Mouse (Mus musculus) MEL-GATA-1-ER (cell line): Measurements from ENCODE around the gene Emc1.

Experiments
- DNase-seq: peaks from one replicate; pipeline ENCODE4 v3.0.0-alpha.2; 2012; ENCODE audit warnings: low read depth; ENCODE audit errors: extremely low read depth

Emc1 gene

DNA sequence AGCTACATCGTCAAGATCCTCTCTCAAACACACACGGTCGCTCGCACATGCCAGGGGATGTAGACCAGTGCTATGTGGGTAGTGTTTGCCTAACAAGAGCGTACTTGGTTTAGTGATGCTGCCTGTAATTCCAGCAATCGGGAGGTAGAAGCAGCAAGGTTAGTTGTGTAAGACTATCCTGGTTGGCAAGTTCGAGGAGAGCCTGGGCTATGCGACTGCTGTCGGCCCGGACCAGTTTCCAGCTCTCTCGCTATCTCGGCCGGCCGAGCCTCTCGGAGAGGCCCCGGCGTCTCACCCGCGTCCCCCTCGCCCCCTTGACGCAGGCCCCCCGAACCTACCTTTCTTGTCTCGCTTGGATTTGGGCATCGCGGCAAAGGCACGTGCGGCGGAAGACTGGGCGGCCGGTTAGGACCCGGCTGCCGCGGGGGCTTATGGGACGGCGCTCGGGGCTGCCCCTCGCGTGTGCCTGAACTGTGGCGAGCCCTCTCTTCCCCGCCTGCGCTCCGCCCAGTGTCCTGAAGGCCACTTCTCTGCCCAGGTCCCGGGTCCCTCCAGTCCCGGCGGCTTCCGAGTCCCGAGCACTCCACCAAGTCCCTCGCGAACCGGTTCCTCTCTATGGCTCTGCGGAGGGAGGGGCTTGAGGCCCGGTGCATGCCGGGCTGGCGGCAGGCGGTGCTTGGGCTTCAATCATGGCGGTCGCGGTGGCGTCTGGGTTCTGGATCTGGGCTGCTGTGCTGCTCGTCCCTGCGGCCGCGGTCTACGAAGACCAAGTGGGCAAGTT is at the start of gene Emc1, which contains the start of the genes Mrto4 and Ubr4:
Gene Emc1, plus strand, starts transcription at position 657 of the 781 bp plus-strand sequence.
Gene Mrto4, minus strand, starts transcription at position 646 of the 781 bp plus-strand sequence.
Gene Ubr4, plus strand, starts transcription at position 679 of the 781 bp plus-strand sequence.
- DNase-seq = no peak

DNA sequence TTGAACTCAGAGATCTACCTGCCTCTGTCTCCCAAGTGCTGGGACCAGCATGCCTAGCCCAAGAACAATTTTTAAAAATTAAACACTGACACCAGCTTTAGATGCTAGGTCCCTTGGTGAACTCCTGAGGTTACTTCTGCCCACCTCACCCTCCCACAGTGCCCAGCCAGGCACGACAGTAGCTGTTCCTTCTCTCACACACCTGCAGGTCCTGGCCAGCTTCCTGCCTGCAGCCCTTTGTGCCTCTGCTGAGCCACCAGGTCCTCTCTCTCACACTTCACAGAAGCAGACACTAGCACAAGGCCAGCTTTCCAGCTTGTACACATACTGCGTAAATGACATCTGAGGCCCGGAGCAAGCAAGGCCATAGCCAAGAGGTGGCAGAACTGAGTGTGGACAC is 46.9 kb upstream of the Emc1 start:
- DNase-seq = no peak

DNA sequence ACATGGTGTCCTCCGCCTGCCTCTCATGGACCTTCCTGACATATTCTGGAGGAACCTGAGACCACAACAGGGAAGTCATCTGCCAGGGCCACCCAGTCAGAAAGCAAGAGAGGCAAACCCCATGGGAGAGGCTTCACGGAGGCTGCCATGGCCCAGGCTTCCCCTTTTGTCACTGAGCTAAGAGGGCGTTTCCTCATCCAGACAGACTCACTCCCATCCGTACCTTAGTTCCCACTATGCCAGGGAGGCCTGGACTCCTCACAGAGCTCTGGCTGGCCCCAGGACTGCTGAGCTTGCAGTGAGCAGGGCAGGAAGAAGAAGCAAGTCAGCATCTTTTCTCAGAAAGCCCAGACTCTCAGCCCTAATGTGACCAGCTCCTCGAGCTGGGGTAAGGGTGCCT is 44.5 kb upstream of the Emc1 start:
- DNase-seq = peak; percentile 51

DNA sequence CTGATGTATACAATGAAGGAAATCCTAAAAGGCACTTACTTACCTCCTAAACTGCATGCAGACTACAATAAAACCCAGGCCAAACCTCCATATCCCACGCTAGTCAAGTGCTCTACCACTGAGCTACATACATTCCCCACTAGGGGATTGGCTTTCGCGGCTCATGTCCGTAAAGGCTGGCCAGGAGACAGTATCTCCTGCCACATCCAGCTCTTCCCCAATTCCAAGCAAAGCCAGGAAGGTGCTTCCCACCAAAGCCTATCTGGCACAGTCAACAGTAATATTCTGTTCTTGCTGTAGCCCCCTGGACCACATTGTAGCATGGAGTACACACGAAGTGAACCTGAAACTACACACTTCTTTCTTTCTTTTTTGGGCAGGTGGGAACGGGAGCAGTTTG is 42.7 kb upstream of the Emc1 start:
- DNase-seq = no peak

DNA sequence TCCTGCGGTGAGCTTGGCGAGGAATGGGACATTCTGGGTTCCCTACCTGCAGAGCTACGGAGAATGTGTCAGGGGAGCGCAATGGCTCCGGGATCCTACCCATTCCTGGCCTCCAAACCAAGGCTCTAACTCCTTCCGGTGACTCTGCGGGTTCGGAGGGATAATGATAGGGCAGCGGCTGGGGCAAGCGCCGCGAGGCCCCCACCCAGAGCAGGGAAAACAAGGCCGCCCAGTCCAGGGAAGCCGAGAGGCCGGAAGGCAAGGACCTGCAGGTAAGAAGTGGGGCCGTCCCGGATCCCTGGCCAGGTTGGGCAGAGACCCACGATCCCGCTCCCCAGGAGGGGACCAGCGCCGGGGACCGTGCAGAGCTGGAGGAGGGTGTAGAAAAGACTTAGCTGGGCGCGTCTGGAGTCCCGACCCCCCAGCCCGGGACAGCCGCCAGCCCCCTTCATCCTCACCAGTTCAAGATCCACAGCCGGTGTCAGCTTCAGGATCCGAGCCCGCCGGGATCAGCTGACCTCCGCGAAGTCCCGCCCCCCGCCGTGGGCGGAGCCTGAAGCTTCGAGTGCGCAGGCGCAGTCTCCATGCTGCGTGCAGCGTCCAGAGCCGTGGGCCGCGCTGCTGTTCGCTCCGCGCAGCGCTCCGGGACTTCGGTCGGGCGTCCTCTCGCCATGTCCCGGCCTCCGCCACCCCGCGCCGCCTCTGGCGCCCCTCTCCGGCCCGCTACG is 42.1 kb upstream of the Emc1 start, which contains the start of the genes Pqlc2 and Akr7a5:
Gene Pqlc2, minus strand, starts transcription at position 538 of the 728 bp plus-strand sequence.
Gene Akr7a5, plus strand, starts transcription at position 574 of the 728 bp plus-strand sequence.
- DNase-seq = peak; percentile 58

DNA sequence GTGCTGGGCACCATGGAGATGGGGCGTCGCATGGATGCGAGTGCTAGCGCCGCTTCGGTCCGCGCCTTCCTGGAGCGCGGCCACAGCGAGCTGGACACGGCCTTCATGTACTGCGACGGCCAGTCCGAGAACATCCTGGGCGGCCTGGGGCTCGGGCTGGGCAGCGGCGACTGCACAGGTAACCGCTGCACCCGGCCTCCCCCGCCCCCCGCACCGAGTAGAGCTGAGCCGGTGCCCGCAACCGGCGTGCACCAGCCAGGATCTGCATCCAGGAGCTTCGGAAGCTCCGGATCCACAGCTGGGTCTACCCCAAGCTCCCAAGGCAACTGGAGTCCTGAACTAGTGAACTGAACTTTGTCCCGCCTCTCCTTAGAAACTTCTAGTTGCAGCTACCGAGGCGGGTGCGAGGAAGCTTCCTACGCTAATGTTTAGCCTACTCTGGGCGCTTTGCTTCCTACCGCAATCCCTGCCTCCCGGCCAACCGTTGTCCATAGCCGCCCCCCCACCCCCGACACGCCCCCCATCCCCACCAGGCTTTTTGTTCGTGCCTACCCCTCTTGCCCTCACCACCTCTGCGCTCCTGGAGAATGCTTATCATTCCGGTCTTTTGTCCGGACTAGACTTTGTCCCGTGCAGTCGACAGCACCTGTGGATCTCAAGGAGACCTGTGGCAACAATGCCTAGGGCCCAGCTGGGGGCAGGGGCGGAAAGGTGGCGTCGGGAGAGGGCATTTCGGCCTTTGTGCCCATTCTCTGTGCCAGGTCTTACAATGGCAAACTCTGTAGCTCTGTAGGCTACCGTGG is 41.3 kb upstream of the Emc1 start:
- DNase-seq = no peak

DNA sequence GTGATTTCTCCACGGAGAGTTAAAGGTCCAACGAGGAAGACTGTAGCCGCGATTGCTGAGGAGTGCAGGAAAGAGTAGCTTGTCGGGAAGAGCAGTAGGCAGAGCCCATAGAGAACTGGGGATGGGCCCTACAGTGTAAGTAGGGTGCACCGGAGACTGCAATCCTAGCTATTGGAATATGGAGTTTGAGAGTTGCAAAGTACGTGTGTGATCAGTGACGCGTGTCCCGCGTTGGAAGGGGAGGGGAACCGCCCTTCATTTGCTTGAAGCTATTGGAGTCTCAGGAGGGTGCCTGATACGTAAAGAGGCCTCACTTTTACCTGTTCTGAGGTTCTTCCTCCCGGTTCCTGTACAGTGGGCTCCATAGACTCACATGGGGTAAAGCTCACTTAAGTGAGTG is 40.7 kb upstream of the Emc1 start:
- no peak for DNase-seq

DNA sequence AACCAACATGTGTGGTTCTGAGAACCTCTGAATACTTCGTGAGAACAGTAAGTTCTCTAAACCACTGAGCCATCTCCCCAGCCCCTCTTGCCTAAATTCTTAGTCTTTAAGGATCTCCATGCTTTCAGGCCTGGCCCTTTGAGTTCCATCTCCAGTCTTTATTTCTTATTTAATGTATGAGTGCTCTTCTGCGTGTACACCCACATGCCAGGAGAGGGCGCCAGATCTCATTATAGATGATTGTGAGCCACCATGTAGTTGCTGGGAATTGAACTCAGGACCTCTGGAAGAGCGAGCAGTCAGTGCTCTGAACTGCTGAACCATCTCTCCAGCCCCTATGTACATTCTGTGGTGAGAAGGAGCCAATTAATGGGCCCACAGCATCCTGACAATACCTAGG is 39.8 kb upstream of the Emc1 start:
- no peak for DNase-seq

DNA sequence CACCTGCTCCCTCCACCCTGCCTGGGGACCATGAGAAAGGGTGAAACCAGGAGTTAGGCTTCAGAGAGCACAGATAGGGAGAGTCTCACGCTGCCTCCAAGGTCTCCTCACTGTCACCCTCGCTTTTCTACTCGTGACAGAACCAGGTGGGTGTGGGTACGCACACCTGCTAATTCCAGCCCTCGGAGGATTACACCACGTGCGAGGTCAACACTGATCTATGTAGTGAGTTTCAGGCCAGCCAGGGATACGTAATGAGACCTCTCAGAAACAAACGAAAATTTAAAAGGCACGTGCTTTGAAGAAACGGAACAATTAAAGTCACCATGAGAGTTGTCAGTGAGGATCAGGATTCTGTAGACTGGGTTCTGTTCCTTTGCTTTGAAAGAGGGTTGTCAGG is 33.9 kb upstream of the Emc1 start:
- no peak for DNase-seq

DNA sequence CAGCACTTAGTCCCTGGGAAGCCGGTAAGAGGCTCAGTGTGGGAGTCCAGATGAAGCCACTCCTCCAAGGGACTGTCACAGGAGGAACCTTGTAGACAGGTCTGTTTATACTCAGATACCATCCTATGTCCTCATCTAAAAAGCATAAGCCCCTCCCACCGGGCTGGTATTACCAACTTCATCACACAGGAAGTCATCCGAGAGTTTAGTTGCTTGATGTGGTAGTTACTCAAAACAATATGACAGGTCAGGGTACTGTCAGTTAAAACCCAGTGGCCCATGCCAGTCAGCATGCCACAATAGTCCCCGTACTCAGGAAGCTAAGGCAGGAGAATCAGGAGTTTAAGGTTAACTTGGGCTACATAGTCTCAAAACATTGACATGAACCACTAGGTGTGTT is 32.6 kb upstream of the Emc1 start:
- no peak for DNase-seq

DNA sequence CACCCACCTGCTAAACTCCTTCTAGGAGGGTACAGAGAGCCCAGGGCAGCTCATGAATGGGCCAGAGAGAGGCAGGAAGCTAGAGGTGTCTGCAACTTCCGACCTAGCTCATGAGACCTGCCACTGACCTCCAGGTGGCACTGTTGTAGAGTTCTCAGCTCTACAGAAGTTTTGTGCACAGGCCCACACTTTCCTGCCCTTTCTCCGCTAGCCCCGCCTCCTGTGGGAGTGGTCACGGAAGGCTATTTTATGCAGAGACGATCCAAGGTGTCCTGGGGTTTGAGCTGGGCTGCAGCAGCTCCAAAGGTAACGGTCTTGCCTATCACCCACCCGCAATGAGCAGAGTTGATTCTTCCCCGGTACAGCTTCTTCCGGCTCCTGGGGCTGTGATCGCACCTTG is 21.8 kb upstream of the Emc1 start:
- DNase-seq = no peak

DNA sequence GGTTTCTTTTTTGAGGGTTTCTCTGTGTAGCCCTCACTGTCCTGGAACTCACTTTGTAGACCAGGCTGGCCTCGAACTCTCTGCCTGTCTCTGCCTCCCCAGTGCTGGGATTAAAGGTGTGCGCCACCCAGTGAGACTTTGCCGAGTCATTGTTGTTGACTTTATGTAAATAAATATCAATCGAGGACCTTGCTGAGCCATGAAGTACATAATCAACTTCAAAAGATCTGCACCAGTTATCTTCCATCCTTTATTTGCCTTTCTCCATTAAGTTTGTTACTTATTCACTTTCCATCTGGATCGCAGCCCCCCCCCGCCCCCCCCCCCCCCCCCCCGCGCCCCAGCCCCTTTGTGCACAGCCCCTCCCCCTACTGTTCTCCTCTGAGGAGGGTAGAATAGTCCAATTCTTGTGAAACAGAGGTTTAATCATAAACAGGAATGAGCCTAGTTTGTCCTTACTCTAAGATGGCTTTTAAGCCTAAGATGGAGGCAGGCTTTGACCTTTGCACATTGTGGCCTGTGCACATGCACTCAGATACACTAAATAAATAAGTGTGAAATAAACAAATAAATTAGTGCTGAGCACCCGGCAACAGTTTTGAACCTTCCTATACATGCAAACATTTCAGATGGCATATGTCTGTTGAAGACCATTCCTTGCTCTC is 17.6 kb upstream of the Emc1 start:
- no peak for DNase-seq

DNA sequence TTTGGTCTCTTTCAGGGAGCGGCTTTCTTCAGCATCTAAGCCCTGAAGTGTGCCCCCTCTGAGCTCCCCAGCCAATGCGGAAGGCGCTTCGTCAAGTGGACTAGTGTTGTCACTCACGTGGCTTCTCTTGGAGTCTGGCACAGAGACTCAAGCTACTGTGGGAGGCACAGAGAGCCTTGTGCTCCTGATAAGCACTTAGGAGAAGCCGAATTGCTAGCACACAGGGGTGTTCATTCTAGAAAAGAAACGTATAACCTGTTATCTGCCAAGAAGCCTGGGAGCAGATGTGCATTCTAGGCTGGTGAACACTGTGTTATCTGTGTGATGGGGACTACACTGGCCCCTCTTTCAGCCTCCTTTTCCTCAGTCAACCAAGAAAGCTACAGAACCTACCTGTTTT is 16.9 kb upstream of the Emc1 start:
- peak; percentile 99 for DNase-seq

DNA sequence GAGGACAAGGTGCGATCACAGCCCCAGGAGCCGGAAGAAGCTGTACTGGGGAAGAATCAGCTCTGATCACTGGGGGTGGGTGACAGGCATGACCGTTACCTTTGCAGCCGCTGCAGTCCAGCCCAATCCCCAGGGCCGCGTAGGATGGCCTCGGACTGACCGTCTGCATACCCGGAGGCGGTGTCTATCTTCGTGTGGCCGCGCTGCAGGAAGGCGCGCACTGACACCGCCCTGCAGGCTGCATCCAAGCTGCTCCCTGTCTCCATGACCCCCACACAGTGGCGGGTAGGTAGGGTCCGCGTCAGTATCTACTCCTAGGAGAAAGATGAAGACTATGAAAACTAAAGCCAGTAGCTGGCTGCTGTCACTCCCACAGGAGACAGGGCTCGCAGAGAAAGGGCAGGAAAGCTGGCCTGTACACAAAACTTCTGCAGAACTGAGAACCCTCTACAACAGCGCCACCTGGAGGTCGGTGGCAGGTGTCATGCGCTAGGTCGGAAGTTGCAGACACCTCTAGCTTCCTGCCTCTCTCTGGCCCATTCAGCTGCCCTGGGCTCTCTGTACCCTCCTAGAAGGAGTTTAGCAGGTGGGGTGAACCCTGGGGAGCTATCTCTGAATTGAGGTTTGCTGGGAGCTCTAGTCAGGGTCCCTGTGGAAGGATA is 15.4 kb upstream of the Emc1 start:
- peak; percentile 90 for DNase-seq

DNA sequence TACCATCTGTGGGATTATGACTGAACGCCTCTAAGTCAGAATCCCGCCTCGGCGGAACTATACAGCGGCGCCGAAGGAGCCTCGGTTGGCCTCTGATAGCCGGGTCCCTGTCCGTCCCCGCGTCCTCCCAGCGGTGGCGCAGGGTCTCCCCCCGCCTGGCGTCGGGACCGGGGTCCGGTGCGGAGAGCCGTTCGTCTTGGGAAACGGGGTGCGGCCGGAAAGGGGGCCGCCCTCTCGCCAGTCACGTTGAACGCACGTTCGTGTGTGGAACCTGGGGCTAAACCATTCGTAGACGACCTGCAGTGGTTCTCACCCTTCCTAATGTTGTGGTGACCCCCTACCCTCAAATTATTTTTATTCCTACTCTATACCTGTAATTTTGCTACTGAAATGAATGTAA is 14.2 kb upstream of the Emc1 start:
- DNase-seq = no peak

DNA sequence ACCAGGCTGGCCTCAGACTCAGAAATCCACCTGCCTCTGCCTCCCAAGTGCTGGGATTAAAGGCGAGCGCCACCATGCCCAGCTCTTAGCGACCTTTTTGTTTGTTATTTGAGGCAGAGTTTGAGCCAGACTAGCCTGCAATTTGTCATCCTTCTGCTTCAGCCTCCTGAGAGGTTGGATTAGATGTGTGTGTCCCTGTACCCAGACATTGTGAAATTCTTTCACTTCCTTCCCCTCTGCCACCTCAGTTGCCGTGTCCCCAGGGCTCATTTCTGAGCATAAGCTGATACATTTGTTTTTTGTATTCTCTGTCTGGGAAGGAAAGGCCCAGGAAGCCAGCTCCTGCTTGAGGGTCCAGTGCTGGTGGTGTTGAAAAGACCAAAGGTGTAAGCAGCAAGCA is 11.6 kb upstream of the Emc1 start:
- DNase-seq = no peak

DNA sequence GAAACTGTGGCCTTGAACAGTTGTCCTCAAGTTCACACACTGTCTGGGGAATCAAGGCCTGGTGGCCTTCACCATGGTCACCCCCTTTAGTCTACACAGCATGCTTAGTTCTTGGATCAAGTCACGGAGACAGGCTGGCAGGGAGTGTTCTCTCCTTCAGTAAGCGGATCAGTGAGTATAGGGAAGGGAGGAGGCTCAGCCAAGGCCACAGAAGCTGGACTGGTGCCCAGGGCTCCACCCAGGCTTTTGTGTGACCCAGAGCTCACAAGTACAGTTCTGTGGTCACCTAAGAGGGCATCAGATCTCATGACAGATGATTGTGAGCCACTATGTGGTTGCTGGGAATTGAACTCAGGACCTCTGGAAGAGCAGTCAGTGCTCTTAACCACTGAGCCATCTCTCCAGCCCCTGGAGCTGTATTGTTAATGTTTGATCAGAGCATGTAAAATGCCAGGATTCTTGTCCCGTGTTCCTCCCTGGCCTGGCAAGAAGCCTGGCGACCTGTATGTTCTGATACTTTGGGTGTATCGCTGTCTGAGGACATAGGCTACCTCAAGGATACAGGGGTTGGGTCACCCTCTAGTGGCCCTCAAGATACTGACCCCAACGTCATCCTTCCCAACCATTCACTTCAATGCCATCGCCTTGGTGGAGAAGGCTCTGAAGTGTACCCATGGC is 10.7 kb upstream of the Emc1 start:
- DNase-seq = no peak

DNA sequence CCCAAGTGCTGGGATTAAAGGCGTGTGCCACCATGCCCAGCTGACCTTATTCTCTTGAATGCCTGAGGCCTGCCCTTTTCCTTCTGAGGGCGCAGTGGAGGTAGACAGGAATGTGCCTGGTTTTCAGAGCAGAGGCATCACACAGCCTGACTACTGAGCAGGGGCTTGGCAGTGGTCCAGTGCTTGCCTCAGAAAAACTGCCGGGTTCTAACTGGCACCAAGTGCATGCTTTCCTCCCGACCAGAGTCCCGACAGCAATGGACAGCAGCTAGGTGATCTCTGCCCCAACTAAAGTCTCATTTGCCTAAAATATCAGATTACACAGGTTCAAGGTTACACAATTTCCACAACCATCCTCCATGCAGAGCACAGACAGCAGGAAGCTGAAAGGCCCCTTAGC is 8.7 kb upstream of the Emc1 start:
- no peak for DNase-seq

DNA sequence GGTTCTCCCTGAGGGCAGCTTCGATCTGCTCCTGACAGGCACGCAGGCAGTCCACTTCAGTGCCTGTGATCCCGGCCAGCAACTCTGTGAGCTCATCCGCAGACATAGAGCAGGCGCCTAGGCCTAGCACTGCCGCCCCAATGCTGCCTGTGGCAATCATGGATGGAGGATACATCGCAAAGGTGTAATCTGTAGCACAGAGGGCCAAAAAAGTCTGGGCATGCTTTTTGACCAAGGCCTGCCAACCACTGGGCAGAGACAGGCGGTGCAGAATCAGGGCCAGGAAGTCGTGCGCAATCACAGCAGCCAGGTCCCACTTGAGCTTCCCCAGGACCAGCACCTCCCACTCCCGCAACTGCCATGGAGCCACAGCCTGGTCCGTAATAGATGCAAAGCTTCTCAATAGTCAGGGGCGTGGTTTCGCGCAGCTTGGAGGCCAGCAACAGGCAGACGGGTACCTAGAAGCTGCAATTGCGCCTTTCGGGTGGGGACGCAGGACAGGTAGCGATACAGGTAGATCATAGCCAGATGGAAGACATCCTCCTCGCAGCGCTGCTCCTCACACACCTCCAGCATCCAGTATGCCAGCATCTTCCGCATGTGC is 6.9 kb upstream of the Emc1 start:
- no peak for DNase-seq

DNA sequence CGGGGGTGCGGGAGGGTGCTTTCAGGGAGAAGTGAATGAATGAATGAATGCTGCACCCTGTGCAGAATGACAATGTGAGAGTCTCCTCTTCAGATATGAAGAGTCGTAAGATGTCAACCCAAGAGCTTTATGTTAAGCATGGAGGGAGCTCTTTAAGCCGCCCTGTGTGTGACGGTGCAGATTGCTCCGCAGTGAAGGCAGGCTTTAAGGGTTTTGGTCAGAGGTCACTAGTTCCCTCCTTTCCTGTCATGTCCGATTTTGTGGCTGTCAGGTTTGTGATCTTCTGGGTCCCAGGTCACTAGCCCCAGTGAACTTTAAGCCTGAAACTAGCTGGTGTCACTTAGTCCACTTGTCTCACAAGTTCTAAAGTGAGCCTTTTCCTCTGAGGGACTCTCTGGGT is 445 bp downstream of the Emc1 start:
- DNase-seq = no peak
